Mouse (Mus musculus): Measurements from ENCODE around the gene Tsc22d1.
A peak's percentile ranks its signal among the peaks of the same experiment; 100 is the strongest.

Gene Tsc22d1

GRCm38 (mm10) chr14:76488101-76489044 is 73.6 kb downstream of the Tsc22d1 start:
- DNase-seq = no peak

DNA sequence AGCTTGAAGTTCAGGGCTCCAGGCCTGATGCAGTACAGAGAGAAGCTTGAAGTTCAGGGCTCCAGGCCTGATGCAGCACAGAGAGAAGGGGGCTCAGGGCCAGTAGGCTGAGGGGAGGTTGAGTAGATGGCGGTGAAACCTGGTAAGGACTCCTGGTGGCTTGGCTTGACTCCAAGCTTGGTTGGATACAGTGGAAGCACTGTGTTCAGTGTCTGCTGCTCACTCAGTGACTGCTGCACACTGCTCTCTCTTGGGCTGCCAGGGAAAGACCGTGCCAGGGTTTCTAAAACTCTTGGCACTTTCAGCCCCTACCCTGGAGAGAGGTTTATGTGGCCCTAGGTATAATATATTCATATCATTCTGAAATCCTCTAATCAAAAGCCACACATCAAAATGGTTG is 74.4 kb downstream of the Tsc22d1 start:
- DNase-seq = no peak

GRCm38 (mm10) chr14:76495022-76495421 is 80.3 kb downstream of the Tsc22d1 start:
- no peak for DNase-seq

- DNase-seq = no peak
These were observed 82.4 kb downstream of the Tsc22d1 start for GRCm38 (mm10) chr14:76497187-76497586.

DNA sequence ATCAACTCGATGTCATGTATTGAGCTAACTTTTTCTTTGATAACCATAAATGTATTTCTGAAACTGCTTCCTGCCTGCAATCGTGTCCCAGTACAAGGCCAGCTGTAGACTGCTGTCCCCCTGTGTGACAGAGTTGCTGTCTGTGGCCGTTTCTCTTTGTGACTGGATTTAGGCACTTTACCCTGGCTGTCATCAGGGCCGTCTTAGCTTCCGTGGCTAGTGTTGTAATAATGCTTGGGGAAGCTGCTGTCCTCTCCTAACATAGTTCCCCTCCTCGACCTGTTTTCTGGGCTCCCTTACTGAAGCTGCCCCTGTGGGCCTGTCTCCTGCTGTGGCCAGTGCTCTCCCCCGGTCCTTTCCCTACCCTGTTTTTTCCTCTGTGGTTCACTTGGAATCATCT is 83.4 kb downstream of the Tsc22d1 start:
- no peak for DNase-seq

GRCm38 (mm10) chr14:76499492-76499891 is 84.7 kb downstream of the Tsc22d1 start:
- no peak for DNase-seq

DNA sequence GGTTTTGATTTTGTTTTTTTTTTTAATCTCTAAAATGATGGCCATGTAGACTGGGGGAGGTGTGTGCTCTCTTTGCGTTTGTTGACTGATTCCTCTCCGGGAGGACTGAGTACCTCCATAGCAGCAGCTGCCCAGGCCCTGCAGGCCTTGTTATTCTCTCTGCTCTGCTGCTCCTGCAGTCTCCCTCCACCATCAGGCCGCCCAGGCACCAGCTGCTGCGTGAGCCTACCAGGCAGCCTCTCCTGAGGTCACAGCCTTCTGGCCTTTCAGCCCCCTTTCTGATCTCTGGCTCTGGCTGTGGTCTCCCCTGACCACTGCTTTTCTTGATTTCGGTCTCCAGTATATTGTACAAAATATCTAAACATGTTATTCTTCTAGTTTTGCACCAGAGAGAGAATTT is 85.3 kb downstream of the Tsc22d1 start:
- no peak for DNase-seq

- no peak for DNase-seq
These were observed 88.6 kb downstream of the Tsc22d1 start for GRCm38 (mm10) chr14:76503231-76503851.

DNA sequence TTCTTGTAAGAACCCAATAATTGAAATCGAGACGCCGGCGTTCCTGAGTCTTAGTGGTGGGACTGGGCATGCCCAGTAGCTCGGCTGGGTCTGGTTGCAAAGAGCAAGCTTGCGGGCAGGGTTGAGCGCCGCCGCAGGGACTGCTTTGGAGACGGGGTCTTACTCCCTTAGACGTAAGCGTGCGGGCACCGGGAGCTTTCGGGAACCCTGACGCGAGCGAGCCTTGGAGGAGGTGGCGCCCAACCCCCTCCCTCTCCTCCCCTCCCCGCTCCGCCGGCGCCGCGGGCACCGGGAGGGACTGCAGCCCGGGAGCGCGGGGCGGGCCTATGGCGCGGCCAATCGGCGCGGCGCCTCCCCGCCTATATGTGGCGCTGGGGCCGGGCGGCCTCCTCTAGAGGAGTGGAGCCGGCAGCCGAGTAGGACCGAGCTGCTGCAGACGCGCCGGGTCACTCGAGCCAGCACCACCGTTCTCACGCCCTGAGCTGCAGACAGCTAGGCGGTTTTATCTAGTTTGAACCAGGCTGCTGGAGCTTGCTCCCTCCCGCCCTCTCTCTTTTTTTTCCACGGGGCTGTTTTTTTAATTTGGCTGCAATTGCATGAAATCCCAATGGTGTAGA is 89.5 kb downstream of the Tsc22d1 start:
- peak; percentile 76 to 85 for DNase-seq

DNA sequence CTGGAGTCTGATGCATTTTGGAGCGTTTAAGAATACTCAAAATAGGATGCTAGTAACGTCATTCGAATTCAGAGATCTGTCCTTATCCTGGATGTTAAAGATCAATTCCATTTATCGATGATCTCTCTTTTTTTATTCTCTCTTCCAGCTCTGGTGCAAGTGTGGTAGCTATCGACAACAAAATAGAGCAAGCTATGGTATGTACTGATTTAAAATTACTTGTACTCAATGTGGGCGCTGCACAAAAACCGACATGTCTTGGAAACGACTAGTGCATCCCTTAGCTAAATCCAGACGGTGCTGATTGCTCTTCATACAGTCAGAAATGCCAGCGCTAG is 90.3 kb downstream of the Tsc22d1 start:
- no peak for DNase-seq

DNA sequence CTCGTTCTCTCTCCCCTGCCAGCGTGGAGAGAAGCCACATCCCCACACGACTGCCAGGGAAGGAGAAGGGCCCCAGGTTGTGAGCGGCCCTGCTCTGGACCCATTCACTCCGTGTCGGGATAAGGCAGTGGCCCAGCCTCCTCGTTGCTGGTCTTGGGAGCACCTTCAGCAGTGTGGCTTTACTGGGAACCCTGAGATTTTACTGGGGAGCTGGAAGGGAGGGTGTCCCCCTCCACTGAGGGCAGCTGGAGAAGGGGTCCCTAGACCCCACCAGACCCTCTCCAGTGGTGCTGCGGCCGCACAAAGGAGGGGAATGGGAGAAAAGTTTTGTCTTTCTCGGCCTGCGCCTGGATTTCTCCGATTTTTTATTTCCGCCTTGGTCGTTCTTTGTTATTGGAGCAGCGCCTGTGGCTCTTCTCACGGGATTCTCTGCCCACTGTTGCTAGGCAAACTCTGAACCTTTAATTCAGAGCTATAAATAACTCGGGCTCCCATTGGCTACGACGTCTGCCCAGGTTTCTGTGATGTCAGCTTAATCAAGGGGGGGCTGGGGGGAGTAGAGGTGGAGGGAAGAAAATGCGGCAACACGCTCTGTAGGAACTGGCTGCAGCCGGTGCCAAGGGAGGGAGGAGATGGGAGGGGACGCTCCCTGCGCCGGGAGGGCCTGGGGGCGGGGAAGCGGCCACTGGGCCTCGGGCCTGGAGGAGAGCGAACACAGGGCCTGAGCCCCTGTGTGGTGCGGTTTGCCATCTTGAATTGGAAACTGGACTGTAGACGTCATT is 90.9 kb downstream of the Tsc22d1 start:
- peak; percentile 34 to 39 for DNase-seq

- DNase-seq = no peak
These were observed 91.9 kb downstream of the Tsc22d1 start for GRCm38 (mm10) chr14:76506425-76507205.

DNA sequence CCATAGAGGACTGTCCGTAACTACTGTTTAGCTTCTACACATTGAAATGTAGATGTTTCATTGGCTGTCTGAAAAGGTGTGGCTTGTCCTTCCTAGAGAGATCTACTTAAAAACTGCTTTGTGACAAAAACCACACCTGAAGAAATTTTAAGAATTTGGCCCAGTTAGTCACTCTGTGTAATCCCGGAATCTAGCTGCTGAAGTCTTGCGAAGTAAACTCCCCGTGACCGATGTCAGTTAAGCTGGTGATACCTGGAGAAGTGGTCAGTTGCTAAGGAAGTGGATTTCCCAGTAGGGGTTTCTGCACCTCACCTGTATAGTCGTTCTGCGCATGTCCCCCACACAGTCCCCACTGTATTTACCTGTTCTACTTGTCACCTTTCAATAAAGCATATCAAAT is 92.6 kb downstream of the Tsc22d1 start:
- DNase-seq = no peak

- DNase-seq = no peak
These were observed 93.2 kb downstream of the Tsc22d1 start for GRCm38 (mm10) chr14:76507804-76508500.

DNA sequence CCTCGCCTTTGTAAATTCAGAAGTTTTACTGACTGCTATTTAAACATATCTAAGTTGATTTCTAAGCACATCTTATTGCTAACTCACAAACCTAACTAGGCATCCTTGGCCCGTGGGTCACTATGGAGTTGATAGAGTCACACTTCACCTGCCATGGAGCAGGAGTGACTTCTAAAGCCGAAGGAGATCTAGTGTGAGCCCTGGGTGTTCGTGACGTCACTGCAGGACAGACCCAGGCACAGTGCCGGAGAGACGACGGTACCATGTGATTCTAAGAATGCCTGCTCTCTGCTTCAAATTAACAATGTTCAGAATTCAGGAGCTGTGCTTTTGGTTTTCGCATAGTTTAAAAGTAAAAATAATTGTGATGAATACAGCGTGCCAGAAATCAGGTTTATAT is 93.9 kb downstream of the Tsc22d1 start:
- DNase-seq = no peak

DNA sequence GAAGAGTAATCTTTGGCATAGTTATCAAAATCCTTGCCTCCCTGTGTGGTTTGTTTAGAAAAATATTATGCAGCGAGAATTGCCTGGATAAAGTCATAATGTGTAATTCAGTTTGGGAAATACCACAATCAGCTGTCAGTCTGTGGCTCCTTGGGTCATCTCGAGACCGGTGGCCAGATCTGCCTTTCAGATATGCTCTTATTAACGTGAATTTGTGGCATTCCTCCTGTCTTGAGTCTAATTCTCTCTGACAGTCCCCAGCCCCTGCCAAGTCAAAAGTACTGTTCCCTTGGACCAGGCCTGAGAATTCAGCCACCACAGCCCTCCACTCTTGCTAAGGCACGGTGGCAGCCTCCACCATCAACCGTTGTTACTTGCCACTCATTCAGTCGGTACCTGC is 97.2 kb downstream of the Tsc22d1 start:
- no peak for DNase-seq

GRCm38 (mm10) chr14:76513395-76514049 is 98.8 kb downstream of the Tsc22d1 start:
- DNase-seq = no peak

- no peak for DNase-seq
These were observed 99.4 kb downstream of the Tsc22d1 start for GRCm38 (mm10) chr14:76514050-76514585.

GRCm38 (mm10) chr14:76515620-76516019 is 100.9 kb downstream of the Tsc22d1 start:
- no peak for DNase-seq

DNA sequence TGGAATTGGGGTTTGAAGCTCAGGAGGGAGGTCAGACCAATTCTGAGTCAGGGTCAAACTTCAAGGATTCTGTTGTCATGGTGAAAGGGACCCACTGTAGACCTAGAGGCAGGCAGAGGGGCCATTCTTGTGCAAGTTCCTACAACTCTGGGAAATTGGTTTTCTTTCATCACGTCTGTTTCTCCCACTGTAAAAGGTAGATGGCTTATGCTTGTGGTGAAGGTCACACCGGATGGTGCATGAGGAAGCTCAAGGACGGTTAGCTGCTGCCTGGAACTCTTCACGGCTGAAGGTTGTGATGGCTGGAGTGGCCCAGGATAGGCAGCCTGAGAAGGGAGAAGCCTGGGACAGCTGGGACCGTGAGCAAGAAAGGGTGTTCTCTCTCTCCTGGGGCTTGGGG is 103.5 kb downstream of the Tsc22d1 start:
- no peak for DNase-seq

- DNase-seq = no peak
These were observed 105.8 kb downstream of the Tsc22d1 start for GRCm38 (mm10) chr14:76520606-76521005.
